Mouse (Mus musculus): ENCODE results near the gene Igf1r. TPM values are rescaled to one million over a fixed set of nuclear protein-coding genes. Genes with fewer than 3 reads are reported as not detected.

The Igf1r gene
- polyA plus RNA-seq, 1 experiment from 2014 or later: 28.5 TPM

DNA sequence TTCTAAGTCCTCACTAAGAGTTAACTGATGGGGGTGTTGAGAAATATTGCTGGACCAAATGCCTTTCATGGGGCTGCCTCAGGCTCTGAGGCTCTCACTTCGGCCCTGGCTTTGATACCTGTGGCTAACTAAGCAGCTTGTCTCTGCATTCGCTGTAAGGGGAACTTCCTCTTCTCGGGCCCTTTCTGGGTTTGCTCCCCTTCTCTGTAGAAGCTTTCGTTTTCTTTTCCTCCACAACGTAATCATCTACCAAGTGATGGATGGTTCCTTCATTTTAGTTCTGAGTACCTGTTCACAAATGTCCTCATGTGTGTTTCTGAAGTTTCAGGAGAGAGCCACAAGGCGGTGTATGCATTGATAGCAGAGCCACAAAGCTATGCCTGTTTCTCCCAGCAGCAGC lies 256.4 kb downstream of the Igf1r start:
- H3K4me3 ChIP-seq (ENCODE audit: low read depth, low read length): no peak overlapping the region
- H3K9ac ChIP-seq (replicated peaks; ENCODE audit: low read depth, low read length): no peak overlapping the region
- no peaks in the 10 kb centered on the region for H3K4me1 ChIP-seq (ENCODE audit: control insufficient read depth, insufficient read depth, low read length)
- H3K9me3 ChIP-seq (ENCODE audit: control insufficient read depth, low read length): no peaks in the 10 kb centered on the region
- H3K27me3 ChIP-seq (ENCODE audit: control insufficient read depth, insufficient read depth, low read length): no peaks in the 10 kb centered on the region
- ATAC-seq (ENCODE audit: low read depth): no peak
- WGBS: 97% methylated on average over 6 of the region's 6 CpGs
- no peak overlapping the region for H3K27ac ChIP-seq (ENCODE audit: low read depth, low read length)
- H3K36me3 ChIP-seq (ENCODE audit: control insufficient read depth, insufficient read depth, low read length): peaks cover 51% of the 10 kb centered on the region
- H3K4me2 ChIP-seq (ENCODE audit: low read depth, low read length): no peak overlapping the region

- ATAC-seq (ENCODE audit: low read depth): no peak
- H3K36me3 ChIP-seq (ENCODE audit: control insufficient read depth, insufficient read depth, low read length): peaks cover 56% of the 10 kb centered on the region
- no peak overlapping the region for H3K4me2 ChIP-seq (ENCODE audit: low read depth, low read length)
- H3K27me3 ChIP-seq (ENCODE audit: control insufficient read depth, insufficient read depth, low read length): no peaks in the 10 kb centered on the region
- no peak overlapping the region for H3K27ac ChIP-seq (ENCODE audit: low read depth, low read length)
- H3K9me3 ChIP-seq (ENCODE audit: control insufficient read depth, low read length): no peaks in the 10 kb centered on the region
- no peak overlapping the region for H3K9ac ChIP-seq (replicated peaks; ENCODE audit: low read depth, low read length)
- 64% methylated on average over 4 of the region's 4 CpGs for WGBS
- no peak overlapping the region for H3K4me3 ChIP-seq (ENCODE audit: low read depth, low read length)
- H3K4me1 ChIP-seq (ENCODE audit: control insufficient read depth, insufficient read depth, low read length): no peaks in the 10 kb centered on the region
Measured at GRCm38 (mm10) chr7:68210417-68210816, 257.8 kb downstream of the Igf1r start.

DNA sequence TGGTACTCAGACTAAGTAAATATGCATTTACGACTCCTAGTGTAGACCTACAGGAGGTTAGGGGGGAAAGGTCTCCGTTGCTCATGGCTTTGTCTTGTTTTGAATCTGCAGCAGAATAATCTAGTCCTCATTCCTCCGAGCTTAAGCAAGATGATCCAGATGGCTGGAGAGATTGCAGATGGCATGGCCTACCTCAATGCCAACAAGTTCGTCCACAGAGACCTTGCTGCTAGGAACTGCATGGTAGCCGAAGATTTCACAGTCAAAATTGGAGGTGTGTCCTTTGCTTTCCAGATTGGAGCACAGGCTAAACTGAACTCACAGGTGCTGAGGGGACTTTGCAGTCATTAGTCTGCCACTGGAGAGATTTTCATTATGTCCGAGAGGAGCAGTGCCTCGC lies 259.3 kb downstream of the Igf1r start:
- Histone ChIP-seq H3K4me3 (ENCODE audit: low read depth, low read length) (no peak overlapping the region), H3K9ac (replicated peaks; ENCODE audit: low read depth, low read length) (no peak overlapping the region), H3K36me3 (ENCODE audit: control insufficient read depth, insufficient read depth, low read length) (peaks cover 64% of the 10 kb centered on the region), H3K4me2 (ENCODE audit: low read depth, low read length) (no peak overlapping the region), H3K4me1 (ENCODE audit: control insufficient read depth, insufficient read depth, low read length) (no peaks in the 10 kb centered on the region), H3K27ac (ENCODE audit: low read depth, low read length) (no peak overlapping the region), H3K9me3 (ENCODE audit: control insufficient read depth, low read length) (no peaks in the 10 kb centered on the region), H3K27me3 (ENCODE audit: control insufficient read depth, insufficient read depth, low read length) (no peaks in the 10 kb centered on the region)
- 90% methylated on average over 7 of the region's 7 CpGs for WGBS
- ATAC-seq (ENCODE audit: low read depth): no peak

GRCm38 (mm10) chr7:68213842-68214241 lies 261.2 kb downstream of the Igf1r start:
- Histone ChIP-seq H3K4me3 (ENCODE audit: low read depth, low read length) (no peak overlapping the region), H3K4me1 (ENCODE audit: control insufficient read depth, insufficient read depth, low read length) (no peaks in the 10 kb centered on the region), H3K36me3 (ENCODE audit: control insufficient read depth, insufficient read depth, low read length) (peaks cover 54% of the 10 kb centered on the region), H3K9me3 (ENCODE audit: control insufficient read depth, low read length) (no peaks in the 10 kb centered on the region), H3K9ac (replicated peaks; ENCODE audit: low read depth, low read length) (no peak overlapping the region), H3K27ac (ENCODE audit: low read depth, low read length) (no peak overlapping the region), H3K27me3 (ENCODE audit: control insufficient read depth, insufficient read depth, low read length) (no peaks in the 10 kb centered on the region), H3K4me2 (ENCODE audit: low read depth, low read length) (no peak overlapping the region)
- no peak for ATAC-seq (ENCODE audit: low read depth)
- WGBS: 76% methylated on average over 5 of the region's 5 CpGs

DNA sequence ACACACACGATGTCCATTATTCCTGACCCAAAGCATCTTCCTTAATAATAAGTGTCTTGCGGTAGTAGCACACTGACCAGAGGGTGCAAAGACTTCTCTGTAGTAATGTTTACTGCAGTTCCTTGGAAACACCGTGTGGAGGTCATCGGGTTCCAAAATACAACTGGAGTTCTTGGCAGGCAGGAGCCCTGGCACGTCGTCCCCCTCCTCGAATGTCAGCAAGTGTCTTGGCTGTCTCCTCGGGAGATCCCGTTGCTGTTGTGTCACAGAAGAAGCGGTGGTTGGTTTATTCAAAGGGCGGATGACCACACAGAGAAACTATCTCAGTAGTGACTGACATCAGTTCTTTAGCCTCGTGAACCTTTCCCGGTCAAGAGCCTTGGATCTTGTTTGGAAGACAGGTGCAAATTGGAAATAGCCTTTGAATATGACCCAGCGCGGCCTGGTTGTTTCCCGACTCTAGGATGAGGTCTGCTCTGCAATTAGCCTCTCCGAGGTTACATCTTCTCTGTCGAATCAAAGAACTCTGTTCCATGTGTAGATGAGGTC lies 263.0 kb downstream of the Igf1r start:
- no peaks in the 10 kb centered on the region for H3K4me1 ChIP-seq (ENCODE audit: control insufficient read depth, insufficient read depth, low read length)
- no peak overlapping the region for H3K4me3 ChIP-seq (ENCODE audit: low read depth, low read length)
- H3K27ac ChIP-seq (ENCODE audit: low read depth, low read length): no peak overlapping the region
- 93% methylated on average over 18 of the region's 18 CpGs for WGBS
- H3K36me3 ChIP-seq (ENCODE audit: control insufficient read depth, insufficient read depth, low read length): peaks cover 54% of the 10 kb centered on the region
- H3K27me3 ChIP-seq (ENCODE audit: control insufficient read depth, insufficient read depth, low read length): no peaks in the 10 kb centered on the region
- no peak for ATAC-seq (ENCODE audit: low read depth)
- no peak overlapping the region for H3K4me2 ChIP-seq (ENCODE audit: low read depth, low read length)
- H3K9ac ChIP-seq (replicated peaks; ENCODE audit: low read depth, low read length): no peak overlapping the region
- no peaks in the 10 kb centered on the region for H3K9me3 ChIP-seq (ENCODE audit: control insufficient read depth, low read length)

DNA sequence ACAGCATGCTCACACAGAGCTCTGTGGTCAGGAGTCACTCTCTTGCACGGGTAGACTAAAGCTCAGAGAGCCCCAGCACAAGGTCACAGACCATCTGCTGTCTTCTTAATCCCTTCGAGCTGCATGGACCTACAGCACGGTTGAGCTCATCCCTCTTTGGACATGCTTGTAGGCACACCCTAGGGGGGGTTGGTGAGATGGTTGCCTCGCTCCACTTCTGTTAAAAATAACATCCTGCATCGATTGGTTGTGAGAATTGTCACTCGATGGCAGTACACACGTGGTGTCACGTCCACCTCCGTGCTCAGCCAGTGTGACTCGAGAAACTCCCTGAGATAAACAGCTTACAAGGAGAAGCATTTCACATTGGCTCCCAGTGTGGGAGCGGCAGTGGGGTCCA lies 266.3 kb downstream of the Igf1r start:
- 94% methylated on average over 11 of the region's 11 CpGs for WGBS

GRCm38 (mm10) chr7:68221677-68222230 lies 269.1 kb downstream of the Igf1r start:
- ATAC-seq (ENCODE audit: low read depth): no peak
- Histone ChIP-seq H3K4me1 (ENCODE audit: control insufficient read depth, insufficient read depth, low read length) (peaks cover 3% of the 10 kb centered on the region; the same call in 1 of the 2 replicates), H3K4me3 (ENCODE audit: low read depth, low read length) (no peak overlapping the region), H3K9me3 (ENCODE audit: control insufficient read depth, low read length) (no peaks in the 10 kb centered on the region), H3K27me3 (ENCODE audit: control insufficient read depth, insufficient read depth, low read length) (no peaks in the 10 kb centered on the region), H3K4me2 (ENCODE audit: low read depth, low read length) (no peak overlapping the region), H3K27ac (ENCODE audit: low read depth, low read length) (no peak overlapping the region), H3K36me3 (ENCODE audit: control insufficient read depth, insufficient read depth, low read length) (peaks cover 24% of the 10 kb centered on the region), H3K9ac (replicated peaks; ENCODE audit: low read depth, low read length) (no peak overlapping the region)
- 74% methylated on average over 9 of the region's 9 CpGs for WGBS

More for the DNA sequence above, 266.3 kb downstream of the Igf1r start:
- no peak overlapping the region for H3K27ac ChIP-seq (ENCODE audit: low read depth, low read length)
- H3K9ac ChIP-seq (replicated peaks; ENCODE audit: low read depth, low read length): no peak overlapping the region
- H3K27me3 ChIP-seq (ENCODE audit: control insufficient read depth, insufficient read depth, low read length): no peaks in the 10 kb centered on the region
- no peak overlapping the region for H3K4me3 ChIP-seq (ENCODE audit: low read depth, low read length)
- H3K4me1 ChIP-seq (ENCODE audit: control insufficient read depth, insufficient read depth, low read length): peaks cover 3% of the 10 kb centered on the region; the same call in 1 of the 2 replicates
- H3K36me3 ChIP-seq (ENCODE audit: control insufficient read depth, insufficient read depth, low read length): peaks cover 39% of the 10 kb centered on the region
- no peak overlapping the region for H3K4me2 ChIP-seq (ENCODE audit: low read depth, low read length)
- no peaks in the 10 kb centered on the region for H3K9me3 ChIP-seq (ENCODE audit: control insufficient read depth, low read length)
- ATAC-seq (ENCODE audit: low read depth): no peak

GRCm38 (mm10) chr7:68223356-68223808 lies 270.8 kb downstream of the Igf1r start:
- Histone ChIP-seq H3K9me3 (ENCODE audit: control insufficient read depth, low read length) (no peaks in the 10 kb centered on the region), H3K27ac (ENCODE audit: low read depth, low read length) (peak overlapping the region; percentile 67), H3K4me3 (ENCODE audit: low read depth, low read length) (no peak overlapping the region), H3K9ac (replicated peaks; ENCODE audit: low read depth, low read length) (no peak overlapping the region), H3K4me2 (ENCODE audit: low read depth, low read length) (no peak overlapping the region), H3K4me1 (ENCODE audit: control insufficient read depth, insufficient read depth, low read length) (peaks cover 3% of the 10 kb centered on the region; the same call in 1 of the 2 replicates), H3K27me3 (ENCODE audit: control insufficient read depth, insufficient read depth, low read length) (no peaks in the 10 kb centered on the region), H3K36me3 (ENCODE audit: control insufficient read depth, insufficient read depth, low read length) (peaks cover 25% of the 10 kb centered on the region)
- WGBS: 59% methylated on average over 13 of the region's 13 CpGs
- peak; percentile 63; the same call in 1 of the 2 replicates for ATAC-seq (ENCODE audit: low read depth)

DNA sequence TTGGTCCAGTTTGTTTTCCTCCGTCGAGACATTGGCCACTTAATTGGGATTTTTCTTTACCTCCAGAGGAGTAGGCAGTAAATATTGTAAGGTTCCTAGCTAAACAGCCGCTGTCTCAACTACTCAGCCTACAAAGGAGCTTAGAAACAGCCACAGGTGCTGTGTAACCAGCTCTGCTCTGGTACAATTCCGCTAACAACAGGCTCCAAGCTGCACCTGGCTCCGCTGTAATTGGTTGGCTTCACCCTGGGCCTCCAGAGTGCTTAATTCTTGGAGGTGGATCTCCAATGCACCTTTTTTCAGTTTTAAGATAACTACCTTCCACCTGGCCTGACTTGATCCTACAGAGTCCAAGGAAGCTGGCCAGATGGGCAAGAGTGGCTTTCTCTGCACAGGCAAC lies 271.4 kb downstream of the Igf1r start:
- Histone ChIP-seq H3K27me3 (ENCODE audit: control insufficient read depth, insufficient read depth, low read length) (no peaks in the 10 kb centered on the region), H3K36me3 (ENCODE audit: control insufficient read depth, insufficient read depth, low read length) (peaks cover 19% of the 10 kb centered on the region), H3K27ac (ENCODE audit: low read depth, low read length) (no peak overlapping the region; the same call in 1 of the 2 replicates), H3K9ac (replicated peaks; ENCODE audit: low read depth, low read length) (no peak overlapping the region), H3K4me3 (ENCODE audit: low read depth, low read length) (no peak overlapping the region), H3K9me3 (ENCODE audit: control insufficient read depth, low read length) (no peaks in the 10 kb centered on the region), H3K4me1 (ENCODE audit: control insufficient read depth, insufficient read depth, low read length) (peaks cover 3% of the 10 kb centered on the region; the same call in 1 of the 2 replicates), H3K4me2 (ENCODE audit: low read depth, low read length) (no peak overlapping the region)
- ATAC-seq (ENCODE audit: low read depth): no peak
- WGBS: 88% methylated on average over 5 of the region's 5 CpGs

All from neural tube, embryonic 14.5 days (tissue).